Mouse (Mus musculus) c-Kit-positive CD71-positive TER-119-positive erythroid progenitor cells, embryonic 14.5 days (primary cell): ENCODE measurements around the gene Olfr1179.
"Not testable (repeated sequence)": the region's sequence is repeated elsewhere in the genome, so short reads cannot be mapped to it uniquely, and the experiment has no call there.

Experiments used
- DNase-seq: peaks from one replicate; pipeline ENCODE4 v3.0.0-alpha.2; 2013; ENCODE audit warnings: low spot score

The Olfr1179 gene

DNA sequence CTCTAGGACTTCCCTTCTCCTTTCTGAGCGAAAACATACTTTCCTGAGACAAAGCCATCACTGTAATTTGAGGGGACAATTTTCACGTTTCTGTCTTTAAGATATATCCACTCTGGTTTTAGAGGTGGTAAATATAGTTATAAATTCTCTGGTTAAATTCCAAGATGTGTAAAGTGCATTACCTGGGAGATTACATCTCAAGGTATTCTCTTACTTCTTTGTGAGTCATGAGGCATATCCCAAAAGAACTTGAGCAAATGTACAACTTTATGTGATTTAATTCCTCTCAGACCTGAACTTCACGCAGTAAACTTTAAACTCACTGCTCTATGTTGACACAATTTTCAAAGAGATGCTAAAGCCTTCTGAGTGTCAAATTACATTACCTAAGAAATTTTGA is at the start of gene Olfr1179:
Gene Olfr1179 (minus strand): TSS at position 101 of the 400 bp plus-strand sequence.
- no peak for DNase-seq

DNA sequence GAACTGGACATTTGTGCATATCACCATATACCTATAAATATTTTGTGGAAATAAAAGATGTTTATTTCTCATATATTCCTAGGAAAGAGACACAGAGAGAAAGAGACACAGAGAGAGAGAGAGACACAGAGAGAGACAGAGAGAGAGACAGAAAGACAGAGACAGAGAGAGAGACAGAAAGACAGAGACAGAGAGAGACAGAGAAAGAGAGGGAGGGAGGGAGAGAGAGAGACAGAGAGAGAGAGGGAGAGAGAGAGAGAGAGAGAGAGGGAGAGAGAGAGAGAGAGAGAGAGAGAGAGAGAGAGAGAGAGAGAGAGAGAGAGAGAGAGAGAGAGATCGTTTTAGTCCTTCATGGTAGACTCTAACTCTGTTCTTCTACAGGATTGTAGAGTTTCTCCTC is 48.3 kb upstream of the Olfr1179 start, which contains the start of gene Olfr1183:
Gene Olfr1183 (plus strand): TSS at position 301 of the 400 bp plus-strand sequence.
- not testable (repeated sequence) for DNase-seq

DNA sequence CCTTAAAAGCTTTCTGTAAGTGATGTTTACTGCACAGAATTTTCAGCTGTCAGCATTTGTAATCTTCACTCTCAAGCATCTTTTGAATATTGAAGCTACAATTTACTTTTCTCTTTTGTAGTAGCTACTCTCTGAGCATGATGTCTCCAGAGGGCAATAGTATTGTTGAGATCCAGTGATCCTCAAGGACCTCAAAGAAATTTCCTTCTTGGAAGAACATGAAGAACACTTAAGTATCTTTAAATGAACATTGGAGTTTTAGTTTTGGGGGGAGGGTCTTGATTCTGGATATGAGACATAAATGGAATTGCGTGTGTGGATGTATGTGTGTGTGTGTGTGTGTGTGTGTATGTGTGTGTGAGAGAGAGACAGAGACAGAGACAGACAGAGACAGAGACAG is 42.8 kb upstream of the Olfr1179 start, which contains the start of gene Gm13757:
Gene Gm13757 (minus strand): TSS at position 101 of the 400 bp plus-strand sequence.
- no peak for DNase-seq

- no peak for DNase-seq
Measured at GRCm38 (mm10) chr2:88426071-88426470, 19.8 kb upstream of the Olfr1179 start, which contains the start of gene Olfr1181. TSS of gene Olfr1181 (minus strand) at chr2:88426171.

DNA sequence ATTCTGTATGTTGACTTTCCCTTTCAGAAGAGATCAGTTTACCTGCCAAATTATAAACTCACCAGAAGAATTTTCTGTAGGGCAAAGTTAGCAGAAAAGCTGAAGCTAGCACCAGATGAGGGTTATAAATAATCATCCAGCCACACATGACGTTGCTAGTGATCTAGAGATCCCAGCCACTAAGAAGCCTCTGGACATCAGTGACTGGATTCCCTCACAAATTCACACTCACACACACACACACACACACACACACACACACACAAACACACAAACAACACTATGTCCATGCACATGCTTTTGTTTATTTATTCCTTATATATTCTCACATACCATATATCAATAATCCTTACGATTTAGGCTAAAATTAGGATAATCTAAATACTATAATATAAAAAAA is 12.8 kb upstream of the Olfr1179 start, which contains the start of gene Olfr1180:
Gene Olfr1180 (minus strand): TSS at position 101 of the 400 bp plus-strand sequence.
- no peak for DNase-seq

- DNase-seq = no peak
Measured at GRCm38 (mm10) chr2:88386762-88387161, 19.5 kb downstream of the Olfr1179 start, which contains the start of gene Olfr1178. TSS of gene Olfr1178 (plus strand) at chr2:88387062.

DNA sequence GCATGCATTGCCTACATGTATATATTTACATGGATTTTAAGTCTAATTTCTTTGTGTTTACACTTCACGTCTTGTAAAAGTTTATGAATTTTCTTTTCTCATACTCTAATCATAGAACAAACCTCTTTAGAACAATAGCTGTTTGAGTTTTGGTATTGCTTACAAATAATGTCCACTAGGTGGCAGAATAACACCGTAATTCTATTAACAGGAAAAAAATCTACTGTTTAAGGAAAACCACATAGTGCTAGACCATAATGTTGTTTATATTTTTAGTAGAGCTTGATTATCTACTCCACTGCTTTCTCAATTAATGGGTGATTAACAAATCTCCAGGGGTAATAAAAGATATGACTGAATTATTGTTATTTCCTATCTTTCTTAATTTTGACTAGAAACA is 49.9 kb downstream of the Olfr1179 start:
- peak; percentile 6 for DNase-seq
